Mouse (Mus musculus) kidney, adult 2 months (tissue): Measurements from ENCODE around the gene Ncl. TPM values are rescaled to one million over a fixed set of nuclear protein-coding genes. Genes with fewer than 3 reads are reported as not detected.

ENCODE experiments used
- DNase-seq: peaks from one replicate; pipeline ENCODE4 v3.0.0; 2021
- H3K27ac ChIP-seq: fragments of 200-500 bp; 2 replicates; pipeline ENCODE4 v1.5.1; 2012; ENCODE audit warnings: low read depth, low read length, control low read depth, inconsistent platforms; ENCODE audit not compliant: insufficient read depth
- H3K27me3 ChIP-seq: fragments of 200-500 bp; replicated peaks from 2 replicates; pipeline ENCODE4 v1.6.1; 2012; ENCODE audit warnings: mild to moderate bottlenecking, moderate library complexity, low read length, inconsistent platforms; ENCODE audit not compliant: control insufficient read depth, insufficient read depth
- H3K36me3 ChIP-seq: fragments of 200-500 bp; 2 replicates; pipeline ENCODE4 v1.6.1; 2012; ENCODE audit warnings: mild to moderate bottlenecking, moderate library complexity, low read length, inconsistent platforms; ENCODE audit not compliant: control insufficient read depth, insufficient read depth
- H3K4me1 ChIP-seq: fragments of 200-500 bp; 2 replicates; pipeline ENCODE4 v1.6.1; 2011; ENCODE audit warnings: low read length; ENCODE audit not compliant: control insufficient read depth, insufficient read depth
- H3K4me3 ChIP-seq: fragments of 200-500 bp; 2 replicates; pipeline ENCODE4 v1.5.1; 2011; ENCODE audit warnings: mild to moderate bottlenecking, low read depth, low read length, control low read depth; ENCODE audit not compliant: insufficient read depth
- CTCF ChIP-seq: fragments of 200-500 bp; conservative IDR thresholded peaks from 2 replicates; pipeline ENCODE4 v1.5.1; 2011; ENCODE audit warnings: low read depth, mild to moderate bottlenecking, control low read depth, low read length, moderate library complexity, mixed read lengths; ENCODE audit not compliant: insufficient read depth, insufficient read length
- POLR2A ChIP-seq: fragments of 200-500 bp; IDR thresholded peaks from one replicate; pipeline ENCODE4 v1.6.1; 2011; ENCODE audit warnings: low read depth, low read length, control low read depth
- WGBS: fragments of 180-500 bp; shearing (Covaris S2); methylation state at CpG from one replicate; pipeline ENCODE4 v1.1.7; 2018; 5-methylcytosine and 5-hydroxymethylcytosine counted together
- polyA plus RNA-seq: library from polyadenylated mRNA; depleted of rRNA; stranded (reverse); fragments of >200 nt; gene quantifications from 2 replicates; pipeline ENCODE4 v1.2.3, GENCODE M21; 2012; rRNA removed

The Ncl gene
- polyA plus RNA-seq: 7.2 and 10.4 TPM in 2 replicates

GRCm38 (mm10) chr1:86358906-86359797, at the start of gene Ncl:
Ncl (minus strand) TSS chr1:86359400.
- Histone ChIP-seq H3K4me3 (peak within 1 kb of the TSS; percentile 73), H3K27me3 (no peaks in the 10 kb centered on the region), H3K27ac (peak within 1 kb of the TSS; percentile 95), H3K4me1 (peaks cover 3% of the 10 kb centered on the region; the same call in 1 of the 2 replicates), H3K36me3 (peaks cover 14% of the 10 kb centered on the region)
- TF ChIP-seq POLR2A (peak; percentile 99), CTCF (no peak)
- WGBS: under 1% methylated on average over 102 of the region's 102 CpGs
- DNase-seq: peak; percentile 99

GRCm38 (mm10) chr1:86408515-86408914, 49.3 kb upstream of the Ncl start:
- WGBS: 75% methylated on average over 10 of the region's 10 CpGs
- Histone ChIP-seq H3K27ac (no peak overlapping the region), H3K36me3 (no peaks in the 10 kb centered on the region), H3K27me3 (no peaks in the 10 kb centered on the region), H3K4me1 (no peaks in the 10 kb centered on the region), H3K4me3 (no peak overlapping the region)
- TF ChIP-seq POLR2A (no peak), CTCF (no peak)
- no peak for DNase-seq

- no peak for TF ChIP-seq POLR2A
- no peak for TF ChIP-seq CTCF
- Histone ChIP-seq H3K36me3 (no peaks in the 10 kb centered on the region), H3K4me1 (no peaks in the 10 kb centered on the region), H3K27ac (no peak overlapping the region), H3K4me3 (no peak overlapping the region), H3K27me3 (no peaks in the 10 kb centered on the region)
- peak; percentile 71 for DNase-seq
- whole genome bisulfite sequencing: 36% methylated on average over 8 of the region's 8 CpGs
These were observed 47.7 kb upstream of the Ncl start for GRCm38 (mm10) chr1:86406914-86407313.

- DNase-seq: peak; percentile 22
- TF ChIP-seq CTCF (no peak), POLR2A (no peak)
- Histone ChIP-seq H3K36me3 (no peaks in the 10 kb centered on the region), H3K4me1 (no peaks in the 10 kb centered on the region), H3K27me3 (no peaks in the 10 kb centered on the region), H3K4me3 (no peak overlapping the region), H3K27ac (no peak overlapping the region)
- 61% methylated on average over 4 of the region's 4 CpGs for WGBS
These were observed 47.1 kb upstream of the Ncl start for GRCm38 (mm10) chr1:86406313-86406712.

GRCm38 (mm10) chr1:86404834-86405233, 45.6 kb upstream of the Ncl start:
- Histone ChIP-seq H3K4me3 (no peak overlapping the region), H3K4me1 (no peaks in the 10 kb centered on the region), H3K27ac (no peak overlapping the region), H3K27me3 (no peaks in the 10 kb centered on the region), H3K36me3 (no peaks in the 10 kb centered on the region)
- no peak for TF ChIP-seq POLR2A
- TF ChIP-seq CTCF: peak; percentile 60
- WGBS: 61% methylated on average over 5 of the region's 5 CpGs
- no peak for DNase-seq

GRCm38 (mm10) chr1:86400096-86400754, 41.0 kb upstream of the Ncl start:
- 69% methylated on average over 8 of the region's 8 CpGs for WGBS
- H3K27ac ChIP-seq: no peak overlapping the region
- no peaks in the 10 kb centered on the region for H3K4me1 ChIP-seq
- no peak for TF ChIP-seq CTCF
- DNase-seq: no peak
- H3K36me3 ChIP-seq: no peaks in the 10 kb centered on the region
- H3K27me3 ChIP-seq: no peaks in the 10 kb centered on the region
- H3K4me3 ChIP-seq: no peak overlapping the region

GRCm38 (mm10) chr1:86399322-86399721, 40.1 kb upstream of the Ncl start:
- Histone ChIP-seq H3K27me3 (no peaks in the 10 kb centered on the region), H3K27ac (no peak overlapping the region), H3K4me1 (no peaks in the 10 kb centered on the region), H3K36me3 (no peaks in the 10 kb centered on the region), H3K4me3 (no peak overlapping the region)
- TF ChIP-seq POLR2A: no peak
- DNase-seq: no peak
- 77% methylated on average over 3 of the region's 3 CpGs for WGBS
